Mouse (Mus musculus) CH12.LX (cell line): ENCODE measurements around the gene 2210010C04Rik. TPM values are rescaled to one million over a fixed set of nuclear protein-coding genes. Genes with fewer than 3 reads are reported as not detected.

Source experiments
- DNase-seq: peaks from one replicate; pipeline ENCODE4 v3.0.0-alpha.2; 2013; ENCODE audit errors: extremely low read depth
- H3K27ac ChIP-seq: 2 replicates; pipeline ENCODE4 v1.5.1; 2012; ENCODE audit warnings: low read depth, mild to moderate bottlenecking, control low read depth, moderate library complexity; ENCODE audit not compliant: insufficient read depth
- H3K27me3 ChIP-seq: replicated peaks from 2 replicates; pipeline ENCODE3; 2012; ENCODE audit warnings: inconsistent platforms
- H3K36me3 ChIP-seq, 2 experiments: replicated peaks in 1 of 2; 2 replicates each; pipeline versions ENCODE3 to v1.6.1; 2012; ENCODE audit warnings: inconsistent platforms in 1 of 2, low read length in 1 of 2, mild to moderate bottlenecking in 1 of 2, mixed read lengths in 1 of 2, moderate library complexity in 1 of 2; ENCODE audit not compliant: control insufficient read depth in 1 of 2, insufficient read depth in 1 of 2
- H3K4me1 ChIP-seq, 2 experiments: 2 replicates each; pipeline ENCODE4 v1.6.1; 2012; ENCODE audit warnings: inconsistent platforms in 1 of 2, moderate library complexity in 1 of 2; ENCODE audit not compliant: insufficient read depth in 2 of 2, control insufficient read depth in 1 of 2
- H3K4me2 ChIP-seq: 2 replicates; pipeline ENCODE4 v1.6.1; 2012; ENCODE audit warnings: low read depth, mild to moderate bottlenecking, control low read depth; ENCODE audit not compliant: poor library complexity, insufficient read depth, severe bottlenecking
- H3K4me3 ChIP-seq, 3 experiments: fragments of 150-350 bp in 1 of 3; sonication (generic) in 1 of 3; replicated peaks in 1 of 3; 2 replicates each; pipeline versions ENCODE3 to v1.5.1; 2011 to 2012; ENCODE audit warnings: low read depth in 2 of 3, low read length in 2 of 3, mild to moderate bottlenecking in 2 of 3, moderate library complexity in 2 of 3, control low read depth in 1 of 3, improper control_type of control experiment in 1 of 3, inconsistent platforms in 1 of 3, mixed read lengths in 1 of 3; ENCODE audit not compliant: poor library complexity in 1 of 3
- H3K79me2 ChIP-seq: replicated peaks from 2 replicates; pipeline ENCODE4 v1.6.1; 2012; ENCODE audit warnings: mild to moderate bottlenecking, moderate library complexity; ENCODE audit not compliant: control insufficient read depth, poor library complexity, insufficient read depth, severe bottlenecking; ENCODE audit errors: extremely low read depth
- H3K9ac ChIP-seq: 2 replicates; pipeline ENCODE4 v1.6.1; 2012; ENCODE audit warnings: low read depth, mild to moderate bottlenecking, control low read depth, moderate library complexity; ENCODE audit not compliant: insufficient read depth
- H3K9me3 ChIP-seq: replicated peaks from 2 replicates; pipeline ENCODE3; 2012; ENCODE audit warnings: low read length, inconsistent platforms, mixed read lengths
- CHD1 ChIP-seq: IDR thresholded peaks from 2 replicates; pipeline ENCODE4 v1.6.1; 2012; ENCODE audit warnings: low read depth, low read length, improper control_type of control experiment, inconsistent platforms
- CHD2 ChIP-seq: IDR thresholded peaks from 2 replicates; pipeline ENCODE4 v1.6.1; 2011; ENCODE audit warnings: low read length, improper control_type of control experiment
- E2F4 ChIP-seq: IDR thresholded peaks from 2 replicates; pipeline ENCODE4 v1.6.1; 2011; ENCODE audit warnings: low read depth, low read length, improper control_type of control experiment; ENCODE audit not compliant: insufficient replicate concordance
- ELF1 ChIP-seq: IDR thresholded peaks from 2 replicates; pipeline ENCODE4 v1.6.1; 2014; ENCODE audit warnings: low read depth, mild to moderate bottlenecking, inconsistent platforms, low read length, improper control_type of control experiment
- EP300 ChIP-seq: IDR thresholded peaks from 2 replicates; pipeline ENCODE4 v1.6.1; 2011; ENCODE audit warnings: low read length, improper control_type of control experiment
- ETS1 ChIP-seq: conservative IDR thresholded peaks from 2 replicates; pipeline ENCODE4 v1.6.1; 2012; ENCODE audit warnings: low read depth, mild to moderate bottlenecking, inconsistent platforms, low read length, improper control_type of control experiment, moderate library complexity
- GABPA ChIP-seq: IDR thresholded peaks from 2 replicates; pipeline ENCODE4 v1.6.1; 2012; ENCODE audit warnings: low read depth, low read length, improper control_type of control experiment, inconsistent platforms; ENCODE audit not compliant: insufficient replicate concordance
- HCFC1 ChIP-seq: IDR thresholded peaks from 2 replicates; pipeline ENCODE4 v1.6.1; 2012; ENCODE audit warnings: low read depth, mild to moderate bottlenecking, inconsistent platforms, low read length, improper control_type of control experiment
- JUND ChIP-seq: conservative IDR thresholded peaks from 2 replicates; pipeline ENCODE4 v1.6.1; 2011; ENCODE audit warnings: low read depth, low read length, improper control_type of control experiment
- MAFK ChIP-seq: IDR thresholded peaks from 2 replicates; pipeline ENCODE4 v1.6.1; 2011; ENCODE audit warnings: low read length, improper control_type of control experiment; ENCODE audit not compliant: insufficient replicate concordance
- MAX ChIP-seq: IDR thresholded peaks from 2 replicates; pipeline ENCODE4 v1.6.1; 2011; ENCODE audit warnings: low read length, improper control_type of control experiment
- MAZ ChIP-seq: IDR thresholded peaks from 2 replicates; pipeline ENCODE4 v1.6.1; 2012; ENCODE audit warnings: low read depth, mild to moderate bottlenecking, inconsistent platforms, low read length, improper control_type of control experiment, moderate library complexity
- MXI1 ChIP-seq: IDR thresholded peaks from 2 replicates; pipeline ENCODE4 v1.6.1; 2011; ENCODE audit warnings: mild to moderate bottlenecking, low read depth, low read length, improper control_type of control experiment
- MYC ChIP-seq: IDR thresholded peaks from 2 replicates; pipeline ENCODE4 v1.6.1; 2011; ENCODE audit warnings: low read depth, mild to moderate bottlenecking, improper control_type of control experiment, low read length
- NELFE ChIP-seq: IDR thresholded peaks from 2 replicates; pipeline ENCODE4 v1.6.1; 2011; ENCODE audit warnings: low read depth, low read length, improper control_type of control experiment
- PAX5 ChIP-seq: IDR thresholded peaks from 2 replicates; pipeline ENCODE4 v1.6.1; 2012; ENCODE audit warnings: low read length, inconsistent platforms, mixed read lengths
- POLR2A ChIP-seq: IDR thresholded peaks from 2 replicates; pipeline ENCODE4 v1.6.1; 2011; ENCODE audit warnings: low read depth, mild to moderate bottlenecking, improper control_type of control experiment, low read length
- SMC3 ChIP-seq: IDR thresholded peaks from 2 replicates; pipeline ENCODE4 v1.6.1; 2011; ENCODE audit warnings: low read depth, low read length, improper control_type of control experiment
- TCF12 ChIP-seq: IDR thresholded peaks from 2 replicates; pipeline ENCODE4 v1.6.1; 2014; ENCODE audit warnings: low read depth, mild to moderate bottlenecking, inconsistent platforms, low read length, improper control_type of control experiment
- ZC3H11A ChIP-seq: IDR thresholded peaks from 2 replicates; pipeline ENCODE4 v1.6.1; 2012; ENCODE audit warnings: low read depth, mild to moderate bottlenecking, inconsistent platforms, low read length, improper control_type of control experiment
- ZMIZ1 ChIP-seq: IDR thresholded peaks from 2 replicates; pipeline ENCODE4 v1.6.1; 2012; ENCODE audit warnings: low read depth, mild to moderate bottlenecking, inconsistent platforms, low read length, improper control_type of control experiment
- ZNF384 ChIP-seq: IDR thresholded peaks from 2 replicates; pipeline ENCODE4 v1.6.1; 2012; ENCODE audit warnings: low read depth, low read length, improper control_type of control experiment, inconsistent platforms
- dilution Hi-C: fragments of 300-500 bp; cut with MboI; formaldehyde crosslinking; loops from 2 replicates; pipeline ENCODE4 v1.14.3; 2020; ENCODE audit warnings: low sequenced_read_pairs; ENCODE audit not compliant: extremely low pct_unique_long_range_greater_than_20kb, extremely low pct_ligation_motif_present
- in situ Hi-C: fragments of 300-500 bp; cut with MboI; formaldehyde crosslinking; loops from 3 replicates; pipeline ENCODE4 v1.14.3; 2019; ENCODE audit warnings: low sequenced_read_pairs, low pct_ligation_motif_present, low pct_unique_long_range_greater_than_20kb, mixed read lengths
- polyA plus RNA-seq: library from polyadenylated mRNA; unstranded; fragments of >175 nt; gene quantifications from 2 replicates; pipeline ENCODE4 v1.2.1, GENCODE M21; 2012; ENCODE audit warnings: low read depth; ENCODE audit not compliant: insufficient read length
- total RNA-seq, 2 experiments: library from RNA; depleted of rRNA; stranded (reverse); fragments of 300-350 nt in 1 of 2; fragments of >200 nt in 1 of 2; gene quantifications; 2 replicates each; pipeline ENCODE4 v1.2.3; 2012 to 2014

2210010C04Rik gene
- total and polyA plus RNA-seq, 3 experiments: not detected

- Histone ChIP-seq H3K27ac (no peak overlapping the region), H3K9ac (no peak overlapping the region), H3K79me2 (no peaks in the 10 kb centered on the region), H3K36me3 (no peaks in the 10 kb centered on the region), H3K4me2 (no peak overlapping the region), H3K27me3 (no peaks in the 10 kb centered on the region), H3K4me1 (no peaks in the 10 kb centered on the region), H3K4me3 (no peak overlapping the region), H3K9me3 (no peaks in the 10 kb centered on the region)
- in situ Hi-C loops: no loop called here
- no peak for DNase-seq
- dilution Hi-C loops: no loop called here
- TF ChIP-seq POLR2A (no peak), ZC3H11A (no peak), ETS1 (no peak), MAFK (no peak), PAX5 (no peak)
Measured at GRCm38 (mm10) chr6:41019140-41019539, 16.2 kb downstream of the 2210010C04Rik start.

- in situ Hi-C loops: no loop called here
- Histone ChIP-seq H3K4me3 (no peak overlapping the region), H3K27ac (no peak overlapping the region), H3K27me3 (no peaks in the 10 kb centered on the region), H3K4me1 (no peaks in the 10 kb centered on the region), H3K4me2 (no peak overlapping the region), H3K79me2 (no peaks in the 10 kb centered on the region)
- no peak for DNase-seq
- no peak for TF ChIP-seq GABPA
- no peak for TF ChIP-seq ETS1
- TF ChIP-seq ZC3H11A: no peak
- no peak for TF ChIP-seq ZMIZ1
- no peak for TF ChIP-seq HCFC1
- no peak for TF ChIP-seq CHD2
- no peak for TF ChIP-seq TCF12
- TF ChIP-seq ZNF384: no peak
- TF ChIP-seq SMC3: no peak
- TF ChIP-seq POLR2A: no peak
- no peak for TF ChIP-seq MYC
- no peak for TF ChIP-seq ELF1
- TF ChIP-seq EP300: no peak
- TF ChIP-seq E2F4: no peak
- no peak for TF ChIP-seq MAZ
- no peak for TF ChIP-seq NELFE
- no peak for TF ChIP-seq MAX
- TF ChIP-seq MXI1: no peak
- TF ChIP-seq CHD1: no peak
- no peak for TF ChIP-seq JUND
- TF ChIP-seq, all 38 proteins: peak for 0
- Histone ChIP-seq H3K9ac (no peak overlapping the region), H3K36me3 (no peaks in the 10 kb centered on the region), H3K9me3 (no peaks in the 10 kb centered on the region)
- dilution Hi-C loops: no loop called here
Measured at GRCm38 (mm10) chr6:41018629-41019028, 16.7 kb downstream of the 2210010C04Rik start.
